Mouse (Mus musculus) thymus, postnatal 4 days (tissue): ENCODE measurements at regions not wholly inside any gene's neighbourhood (a gene's known extent, or its start where the extent isn't known, plus 50 kb on each side); places are given as distances from the start of the nearest gene placed in this dataset.

Experiments
- DNase-seq: peaks from one replicate; pipeline ENCODE4 v3.0.0; 2021

GRCm38 (mm10) chr14:104006426-104006825 is 162.2 kb upstream of the Ednrb start:
- no peak for DNase-seq

- no peak for DNase-seq
Measured at GRCm38 (mm10) chr14:104005132-104005531, 160.9 kb upstream of the Ednrb start.

GRCm38 (mm10) chr14:104002421-104002820 is 158.2 kb upstream of the Ednrb start:
- no peak for DNase-seq

- DNase-seq: no peak
Measured at GRCm38 (mm10) chr14:103990418-103990817, 146.2 kb upstream of the Ednrb start.

- DNase-seq: no peak
Measured at GRCm38 (mm10) chr14:103989949-103990348, 145.7 kb upstream of the Ednrb start.

- no peak for DNase-seq
Measured at GRCm38 (mm10) chr14:103987266-103987665, 143.1 kb upstream of the Ednrb start.

GRCm38 (mm10) chr14:103984349-103984748 is 140.1 kb upstream of the Ednrb start:
- DNase-seq: no peak

GRCm38 (mm10) chr14:103978808-103979207 is 134.6 kb upstream of the Ednrb start:
- no peak for DNase-seq

- no peak for DNase-seq
Measured at GRCm38 (mm10) chr14:103977769-103978168, 133.6 kb upstream of the Ednrb start.

GRCm38 (mm10) chr14:103973955-103974354 is 129.8 kb upstream of the Ednrb start:
- no peak for DNase-seq

GRCm38 (mm10) chr14:103973111-103973510 is 128.9 kb upstream of the Ednrb start:
- no peak for DNase-seq

GRCm38 (mm10) chr14:103969305-103969704 is 125.1 kb upstream of the Ednrb start:
- DNase-seq: no peak

GRCm38 (mm10) chr14:103966293-103966692 is 122.1 kb upstream of the Ednrb start:
- DNase-seq: no peak

- no peak for DNase-seq
Measured at GRCm38 (mm10) chr14:103962303-103962881, 118.2 kb upstream of the Ednrb start.

- DNase-seq: no peak
Measured at GRCm38 (mm10) chr14:103951899-103952298, 107.7 kb upstream of the Ednrb start.

- no peak for DNase-seq
Measured at GRCm38 (mm10) chr14:103949950-103950349, 105.7 kb upstream of the Ednrb start.

- no peak for DNase-seq
Measured at GRCm38 (mm10) chr14:103948026-103948777, 104.0 kb upstream of the Ednrb start.

GRCm38 (mm10) chr14:103945753-103946152 is 101.6 kb upstream of the Ednrb start:
- DNase-seq: no peak

GRCm38 (mm10) chr14:103939867-103940266 is 95.7 kb upstream of the Ednrb start:
- DNase-seq: no peak

- DNase-seq: no peak
Measured at GRCm38 (mm10) chr14:103938937-103939336, 94.7 kb upstream of the Ednrb start.

- no peak for DNase-seq
Measured at GRCm38 (mm10) chr14:103938201-103938600, 94.0 kb upstream of the Ednrb start.

GRCm38 (mm10) chr14:103937700-103938099 is 93.5 kb upstream of the Ednrb start:
- DNase-seq: no peak

- DNase-seq: no peak
Measured at GRCm38 (mm10) chr14:103933813-103934212, 89.6 kb upstream of the Ednrb start.

GRCm38 (mm10) chr14:103932170-103932569 is 88.0 kb upstream of the Ednrb start:
- DNase-seq: no peak
